Mouse (Mus musculus) G1E (cell line): ENCODE measurements around the gene Lamc1.

Experiments used
- CTCF ChIP-seq: IDR thresholded peaks from 2 replicates; pipeline ENCODE4 v1.5.1; 2012; ENCODE audit warnings: low read depth, low read length, inconsistent platforms, mixed read lengths
- GATA1 ChIP-seq: IDR thresholded peaks from 2 replicates; pipeline ENCODE4 v1.6.1; 2012; ENCODE audit warnings: borderline replicate concordance, low read length, inconsistent platforms, mixed read lengths
- POLR2AphosphoS5 ChIP-seq: IDR thresholded peaks from 2 replicates; pipeline ENCODE4 v1.6.1; 2012; ENCODE audit warnings: low read depth, low read length, inconsistent platforms; ENCODE audit not compliant: insufficient replicate concordance
- TAL1 ChIP-seq: conservative IDR thresholded peaks from 2 replicates; pipeline ENCODE4 v1.6.1; 2012; ENCODE audit warnings: low read depth, low read length, inconsistent platforms, mixed read lengths

GRCm38 (mm10) chr1:153331206-153331605, 1.4 kb downstream of the Lamc1 start:
- TF ChIP-seq CTCF (no peak), TAL1 (no peak), GATA1 (no peak), POLR2AphosphoS5 (no peak)
